Mouse (Mus musculus): ENCODE data around the gene Galnt11. TPM values are rescaled to one million over a fixed set of nuclear protein-coding genes. Genes with fewer than 3 reads are reported as not detected.
"Not testable (repeated sequence)": the region's sequence is repeated elsewhere in the genome, so short reads cannot be mapped to it uniquely, and the experiment has no call there.

The Galnt11 gene
- polyA plus RNA-seq, 1 experiment from 2014 or later = 37.0 TPM

DNA sequence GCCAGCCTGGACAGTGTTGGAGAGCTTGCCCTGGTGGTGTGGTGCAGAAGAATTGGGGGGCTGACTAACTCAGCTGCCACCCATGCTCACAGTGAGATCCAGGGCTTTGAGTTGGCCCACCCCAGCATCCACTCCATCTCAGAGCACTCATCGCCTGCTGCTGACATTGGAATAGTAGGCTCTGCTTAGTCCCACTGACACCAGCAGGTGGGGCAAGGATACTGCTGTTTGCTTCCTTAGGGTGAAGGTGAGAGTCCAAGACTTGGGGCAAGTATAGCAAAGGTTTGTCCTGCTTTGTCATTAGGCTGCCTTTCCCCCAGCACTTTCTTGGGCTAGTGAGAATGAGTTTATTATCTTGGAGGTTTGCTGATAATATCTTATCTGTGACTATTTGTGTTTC lies 32.9 kb upstream of the Galnt11 start:
- WGBS = 31% methylated on average over 1 of the region's 1 CpGs
- Histone ChIP-seq H3K9me3 (ENCODE audit: control insufficient read depth, low read length) (no peaks in the 10 kb centered on the region), H3K4me3 (ENCODE audit: low read depth, low read length) (no peak overlapping the region), H3K4me1 (replicated peaks; ENCODE audit: control insufficient read depth, insufficient read depth, low read length) (no peaks in the 10 kb centered on the region), H3K9ac (ENCODE audit: low read length) (no peak overlapping the region), H3K4me2 (ENCODE audit: low read depth, low read length, severe bottlenecking) (no peak overlapping the region), H3K27me3 (ENCODE audit: control insufficient read depth, insufficient read depth, low read length) (no peaks in the 10 kb centered on the region), H3K27ac (ENCODE audit: low read depth, low read length) (no peak overlapping the region), H3K36me3 (ENCODE audit: control insufficient read depth, insufficient read depth, low read length) (no peaks in the 10 kb centered on the region)
- DNase-seq (ENCODE audit: low spot score) (no peak), ATAC-seq (replicated peaks; ENCODE audit: low FRiP score) (no peak)

- Histone ChIP-seq H3K4me1 (replicated peaks; ENCODE audit: control insufficient read depth, insufficient read depth, low read length) (no peaks in the 10 kb centered on the region), H3K9ac (ENCODE audit: low read length) (no peak overlapping the region), H3K4me2 (ENCODE audit: low read depth, low read length, severe bottlenecking) (no peak overlapping the region), H3K27ac (ENCODE audit: low read depth, low read length) (no peak overlapping the region), H3K9me3 (ENCODE audit: control insufficient read depth, low read length) (no peaks in the 10 kb centered on the region), H3K36me3 (ENCODE audit: control insufficient read depth, insufficient read depth, low read length) (no peaks in the 10 kb centered on the region), H3K27me3 (ENCODE audit: control insufficient read depth, insufficient read depth, low read length) (no peaks in the 10 kb centered on the region), H3K4me3 (ENCODE audit: low read depth, low read length) (no peak overlapping the region)
- ATAC-seq (replicated peaks; ENCODE audit: low FRiP score) (no peak), DNase-seq (ENCODE audit: low spot score) (no peak)
- WGBS = 91% methylated on average over 2 of the region's 2 CpGs
Measured at GRCm38 (mm10) chr5:25190521-25190920, 31.2 kb upstream of the Galnt11 start.

DNA sequence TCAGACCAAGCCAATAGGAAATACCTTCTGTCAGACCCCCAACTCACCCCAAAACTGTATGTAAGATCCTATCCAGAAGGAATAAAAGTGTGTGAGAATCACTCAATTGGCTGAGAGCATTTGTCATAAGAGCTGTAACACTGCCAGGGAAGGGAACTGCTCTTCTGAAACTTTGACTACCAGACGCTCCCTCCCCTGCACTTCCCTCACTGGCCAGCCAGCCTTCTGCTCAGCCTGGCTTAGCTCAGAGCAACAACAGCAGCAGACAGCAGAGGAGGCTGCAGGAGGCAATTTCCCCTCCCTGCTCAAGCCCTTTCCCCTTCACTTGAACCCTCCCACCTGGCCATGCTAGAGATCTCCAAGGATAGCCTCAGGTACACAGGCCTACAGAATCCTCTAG lies 9.8 kb upstream of the Galnt11 start:
- H3K9ac ChIP-seq (ENCODE audit: low read length) = no peak overlapping the region
- no peak overlapping the region for H3K27ac ChIP-seq (ENCODE audit: low read depth, low read length)
- no peaks in the 10 kb centered on the region for H3K4me1 ChIP-seq (replicated peaks; ENCODE audit: control insufficient read depth, insufficient read depth, low read length)
- no peak overlapping the region for H3K4me2 ChIP-seq (ENCODE audit: low read depth, low read length, severe bottlenecking)
- WGBS = 90% methylated on average over 1 of the region's 1 CpGs
- no peak overlapping the region for H3K4me3 ChIP-seq (ENCODE audit: low read depth, low read length)
- ATAC-seq (replicated peaks; ENCODE audit: low FRiP score) (no peak), DNase-seq (ENCODE audit: low spot score) (no peak)
- H3K9me3 ChIP-seq (ENCODE audit: control insufficient read depth, low read length) = no peaks in the 10 kb centered on the region
- no peaks in the 10 kb centered on the region for H3K36me3 ChIP-seq (ENCODE audit: control insufficient read depth, insufficient read depth, low read length)
- no peaks in the 10 kb centered on the region for H3K27me3 ChIP-seq (ENCODE audit: control insufficient read depth, insufficient read depth, low read length)

DNA sequence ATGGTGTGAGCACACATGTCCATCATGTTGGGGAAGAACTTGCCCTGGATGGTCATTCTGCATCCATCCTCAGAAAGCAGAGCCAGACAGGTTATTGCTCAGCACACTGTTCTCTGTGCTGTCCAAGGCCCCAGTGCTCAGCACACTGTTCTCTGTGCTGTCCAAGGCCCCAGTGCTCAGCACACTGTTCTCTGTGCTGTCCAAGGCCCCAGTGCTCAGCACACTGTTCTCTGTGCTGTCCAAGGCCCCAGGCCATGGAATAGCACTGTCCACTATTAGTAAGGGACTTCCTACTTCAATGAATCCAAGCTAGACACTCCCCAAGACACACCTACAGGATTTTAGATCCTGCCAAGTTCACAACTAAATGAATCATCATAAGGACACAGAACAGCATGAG lies 8.5 kb upstream of the Galnt11 start:
- H3K4me3 ChIP-seq (ENCODE audit: low read depth, low read length); H3K4me1 ChIP-seq (replicated peaks; ENCODE audit: control insufficient read depth, insufficient read depth, low read length); H3K27ac ChIP-seq (ENCODE audit: low read depth, low read length); H3K9me3 ChIP-seq (ENCODE audit: control insufficient read depth, low read length); H3K36me3 ChIP-seq (ENCODE audit: control insufficient read depth, insufficient read depth, low read length); DNase-seq (ENCODE audit: low spot score); H3K27me3 ChIP-seq (ENCODE audit: control insufficient read depth, insufficient read depth, low read length); ATAC-seq (replicated peaks; ENCODE audit: low FRiP score); H3K4me2 ChIP-seq (ENCODE audit: low read depth, low read length, severe bottlenecking); H3K9ac ChIP-seq (ENCODE audit: low read length): not testable (repeated sequence)

- Histone ChIP-seq H3K27me3 (ENCODE audit: control insufficient read depth, insufficient read depth, low read length) (no peaks in the 10 kb centered on the region), H3K27ac (ENCODE audit: low read depth, low read length) (no peak overlapping the region), H3K4me1 (replicated peaks; ENCODE audit: control insufficient read depth, insufficient read depth, low read length) (no peaks in the 10 kb centered on the region), H3K4me3 (ENCODE audit: low read depth, low read length) (no peak overlapping the region), H3K4me2 (ENCODE audit: low read depth, low read length, severe bottlenecking) (no peak overlapping the region), H3K9ac (ENCODE audit: low read length) (no peak overlapping the region), H3K36me3 (ENCODE audit: control insufficient read depth, insufficient read depth, low read length) (no peaks in the 10 kb centered on the region), H3K9me3 (ENCODE audit: control insufficient read depth, low read length) (no peaks in the 10 kb centered on the region)
- ATAC-seq (replicated peaks; ENCODE audit: low FRiP score) = no peak
- 86% methylated on average over 6 of the region's 6 CpGs for WGBS
- DNase-seq (ENCODE audit: low spot score) = no peak
Measured at GRCm38 (mm10) chr5:25215006-25215405, 6.7 kb upstream of the Galnt11 start.

DNA sequence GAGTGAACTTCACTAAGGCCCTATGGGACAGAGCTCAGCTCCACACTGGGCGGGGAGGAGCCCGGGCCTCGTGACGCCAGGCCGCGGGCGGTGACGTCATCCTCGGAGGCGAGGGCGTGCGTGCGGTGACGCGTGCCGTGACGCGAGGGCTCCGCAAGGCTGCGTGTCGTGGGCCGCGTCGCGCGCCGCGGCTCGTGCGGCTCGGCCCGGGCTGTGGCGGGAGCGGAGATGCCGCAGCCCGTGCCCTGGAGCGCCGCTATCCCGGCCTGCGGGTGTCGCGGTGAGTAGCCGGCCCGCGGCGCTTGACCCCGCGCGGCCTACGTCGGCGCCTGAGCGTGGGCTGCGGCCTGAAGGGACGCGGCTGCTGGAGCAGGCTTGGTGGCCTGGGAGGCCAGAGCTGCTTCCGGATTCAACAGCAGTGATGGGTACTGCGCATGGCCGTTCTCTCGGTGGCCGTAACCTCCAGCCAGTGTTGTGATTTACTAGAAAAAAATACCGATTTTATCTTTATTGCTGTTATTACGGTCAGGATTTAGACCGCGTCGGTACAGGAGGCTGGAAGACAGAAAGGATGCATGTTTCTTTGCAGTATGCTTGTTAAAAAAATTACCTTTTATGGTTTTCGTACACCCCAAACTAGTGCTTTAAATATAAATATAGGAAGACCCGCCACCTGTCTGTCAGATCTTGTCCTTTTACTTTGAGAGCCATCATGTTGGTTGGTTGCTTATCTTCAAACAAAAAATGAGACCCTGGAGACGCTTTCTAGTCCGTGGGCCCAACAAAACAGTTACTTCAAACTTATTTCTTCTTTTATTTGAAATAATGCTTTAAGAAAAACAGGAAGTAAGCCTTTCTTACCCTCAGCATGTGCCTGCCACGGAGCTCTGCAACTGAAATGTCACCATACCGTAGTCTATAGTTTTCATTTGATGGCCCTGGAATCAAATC lies 1.3 kb downstream of the Galnt11 start, which contains the start of gene E130116L18Rik:
E130116L18Rik (minus strand) TSS at position 402 of the 951 bp plus-strand sequence.
- Histone ChIP-seq H3K9ac (ENCODE audit: low read length) (peak within 1 kb of the TSS; percentile 80), H3K4me2 (ENCODE audit: low read depth, low read length, severe bottlenecking) (peak within 1 kb of the TSS; percentile 67), H3K27me3 (ENCODE audit: control insufficient read depth, insufficient read depth, low read length) (no peaks in the 10 kb centered on the region), H3K4me1 (replicated peaks; ENCODE audit: control insufficient read depth, insufficient read depth, low read length) (0 out of 2 replicates have a peak, but pooled peaks cover 3% of the 10 kb centered on the region), H3K4me3 (ENCODE audit: low read depth, low read length) (peak within 1 kb of the TSS; percentile 65), H3K27ac (ENCODE audit: low read depth, low read length) (no peak within 1 kb of the TSS; the same call in 1 of the 2 replicates), H3K9me3 (ENCODE audit: control insufficient read depth, low read length) (no peaks in the 10 kb centered on the region), H3K36me3 (ENCODE audit: control insufficient read depth, insufficient read depth, low read length) (no peaks in the 10 kb centered on the region)
- WGBS = 5% methylated on average over 72 of the region's 72 CpGs
- DNase-seq (ENCODE audit: low spot score) (peak; percentile 93), ATAC-seq (replicated peaks; ENCODE audit: low FRiP score) (peak; percentile 98)

GRCm38 (mm10) chr5:25224377-25224776 lies 2.7 kb downstream of the Galnt11 start:
- H3K9me3 ChIP-seq (ENCODE audit: control insufficient read depth, low read length); H3K4me2 ChIP-seq (ENCODE audit: low read depth, low read length, severe bottlenecking); H3K27me3 ChIP-seq (ENCODE audit: control insufficient read depth, insufficient read depth, low read length); H3K9ac ChIP-seq (ENCODE audit: low read length); H3K27ac ChIP-seq (ENCODE audit: low read depth, low read length); H3K4me1 ChIP-seq (replicated peaks; ENCODE audit: control insufficient read depth, insufficient read depth, low read length); H3K4me3 ChIP-seq (ENCODE audit: low read depth, low read length); ATAC-seq (replicated peaks; ENCODE audit: low FRiP score); H3K36me3 ChIP-seq (ENCODE audit: control insufficient read depth, insufficient read depth, low read length); DNase-seq (ENCODE audit: low spot score): not testable (repeated sequence)
- WGBS = 97% methylated on average over 1 of the region's 1 CpGs

- Histone ChIP-seq H3K36me3 (ENCODE audit: control insufficient read depth, insufficient read depth, low read length) (no peaks in the 10 kb centered on the region), H3K9ac (ENCODE audit: low read length) (no peak overlapping the region), H3K4me2 (ENCODE audit: low read depth, low read length, severe bottlenecking) (no peak overlapping the region), H3K4me1 (replicated peaks; ENCODE audit: control insufficient read depth, insufficient read depth, low read length) (no peaks in the 10 kb centered on the region), H3K27me3 (ENCODE audit: control insufficient read depth, insufficient read depth, low read length) (no peaks in the 10 kb centered on the region), H3K9me3 (ENCODE audit: control insufficient read depth, low read length) (no peaks in the 10 kb centered on the region), H3K27ac (ENCODE audit: low read depth, low read length) (no peak overlapping the region), H3K4me3 (ENCODE audit: low read depth, low read length) (no peak overlapping the region)
- WGBS = 91% methylated on average over 6 of the region's 6 CpGs
- DNase-seq (ENCODE audit: low spot score) (no peak), ATAC-seq (replicated peaks; ENCODE audit: low FRiP score) (no peak)
Measured at GRCm38 (mm10) chr5:25243101-25243500, 21.4 kb downstream of the Galnt11 start.

Measured in forebrain, embryonic 11.5 days (tissue).